In the genomic region with DNA sequence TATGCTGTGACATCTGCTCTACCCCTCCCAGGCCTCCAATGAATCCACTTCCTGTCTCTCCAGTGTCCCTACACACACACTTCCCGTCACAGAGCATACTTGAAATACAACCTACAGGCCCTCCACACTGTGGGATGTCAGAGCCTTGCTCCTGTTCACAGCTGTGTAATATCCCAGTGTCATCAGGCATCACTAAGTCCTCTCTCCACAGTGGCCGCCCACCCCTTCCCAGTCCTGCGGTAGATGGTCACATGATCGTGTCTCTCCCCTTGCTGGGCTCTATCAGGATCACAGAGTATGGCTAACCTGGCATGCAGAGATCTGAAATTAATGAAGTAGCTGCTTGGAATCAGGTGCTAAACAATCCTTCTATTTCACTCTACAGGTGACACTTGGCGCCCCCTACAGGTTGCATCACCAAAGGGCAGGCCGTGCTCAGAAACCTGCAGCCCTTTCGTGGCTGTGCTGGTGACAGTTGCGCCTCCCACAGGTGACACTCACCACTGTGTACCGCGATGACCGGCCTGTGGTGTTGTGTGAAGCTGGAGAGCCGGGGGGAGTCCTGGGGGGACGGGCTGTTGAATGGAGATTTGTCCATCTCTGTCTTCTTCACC, we compare ENCODE assay signal across 9 mouse cellular contexts. TPM values are rescaled to one million over a fixed set of nuclear protein-coding genes. Genes with fewer than 3 reads are reported as not detected.
DNase-seq lines count a peak whose midpoint lies in the region; ATAC-seq and TF ChIP-seq lines count a peak whose summit lies in the region.
"Had no signal": no experiment of that assay in that cellular context is flagged by ENCODE, and none has a peak within 500 bp of the region (broad histone marks: within the 10 kb centered on the region; RNA-seq: fewer than 3 reads in every experiment).

No protein-coding gene starts in this region.

- H3K4me1 ChIP-seq in kidney, embryonic 14.5 days (ENCODE audit: control insufficient read depth, insufficient read depth, low read length) = peaks cover 74% of the 10 kb centered on the region
- peaks cover 59% of the 10 kb centered on the region for H3K4me1 ChIP-seq in bone marrow macrophage, adult 2 months (ENCODE audit: control insufficient read depth, insufficient read depth, low read length)
- peaks cover 88% of the 10 kb centered on the region for H3K4me1 ChIP-seq in heart, embryonic 15.5 days (replicated peaks)
- H3K4me1 ChIP-seq in hindbrain, embryonic 13.5 days (replicated peaks) = peaks cover 86% of the 10 kb centered on the region

- no peak overlapping the region for H3K4me2 ChIP-seq in kidney, embryonic 14.5 days (replicated peaks; ENCODE audit: low read depth, low read length)
- H3K4me2 ChIP-seq in heart, embryonic 15.5 days = no peak overlapping the region
- H3K4me2 ChIP-seq in hindbrain, embryonic 13.5 days = no peak overlapping the region
- H3K4me2 ChIP-seq: embryonic facial prominence, embryonic 15.5 days had no signal

- H3K27ac ChIP-seq in kidney, embryonic 14.5 days (ENCODE audit: low read depth, low read length) = no peak overlapping the region
- H3K27ac ChIP-seq in bone marrow macrophage, adult 2 months (ENCODE audit: insufficient read depth, low read depth, low read length) = peak overlapping the region; percentile 38
- peak overlapping the region; percentile 25; the same call in 1 of the 2 replicates for H3K27ac ChIP-seq in heart, embryonic 15.5 days
- no peak overlapping the region for H3K27ac ChIP-seq in hindbrain, embryonic 13.5 days
- H3K27ac ChIP-seq: embryonic facial prominence, embryonic 15.5 days had no signal

- H3K4me3 ChIP-seq in kidney, embryonic 14.5 days (ENCODE audit: low read length) = no peak overlapping the region
- H3K4me3 ChIP-seq in bone marrow macrophage, adult 2 months (ENCODE audit: insufficient read depth, low read length) = no peak overlapping the region; the same call in 1 of the 2 replicates
- H3K4me3 ChIP-seq in heart, embryonic 15.5 days = no peak overlapping the region
- no peak overlapping the region for H3K4me3 ChIP-seq in hindbrain, embryonic 13.5 days
- H3K4me3 ChIP-seq: embryonic facial prominence, embryonic 15.5 days had no signal

- 0 out of 2 replicates have a peak, but pooled peaks cover under 1% of the 10 kb centered on the region for H3K27me3 ChIP-seq in kidney, embryonic 14.5 days (ENCODE audit: control insufficient read depth, insufficient read depth, low read length)
- no peaks in the 10 kb centered on the region for H3K27me3 ChIP-seq in heart, embryonic 15.5 days
- H3K27me3 ChIP-seq in hindbrain, embryonic 13.5 days = peaks cover 47% of the 10 kb centered on the region
- H3K27me3 ChIP-seq: embryonic facial prominence, embryonic 15.5 days had no signal

- no peak overlapping the region for H3K9ac ChIP-seq in kidney, embryonic 14.5 days (ENCODE audit: low read depth, low read length)
- H3K9ac ChIP-seq in heart, embryonic 15.5 days = no peak overlapping the region
- no peak overlapping the region for H3K9ac ChIP-seq in hindbrain, embryonic 13.5 days
- H3K9ac ChIP-seq: embryonic facial prominence, embryonic 15.5 days had no signal

- peak; percentile 96 for TF ChIP-seq CTCF in bone marrow macrophage, adult 2 months (IDR thresholded peaks at IDR 0.05; ENCODE audit: low read depth, low read length)

- no peak for ATAC-seq in kidney, embryonic 14.5 days (ENCODE audit: low FRiP score, low TSS enrichment)
- no peak for ATAC-seq in heart, embryonic 15.5 days (replicated peaks; ENCODE audit: insufficient number of reproducible peaks, insufficient read depth, low FRiP score, low read depth)
- ATAC-seq in hindbrain, embryonic 13.5 days (ENCODE audit: low FRiP score) = no peak

- DNase-seq in kidney, adult 11 months = peak; percentile 70
- peak; percentile 85 for DNase-seq in CD4-positive, CD25-positive, alpha-beta regulatory T cell, adult 2 months (ENCODE audit: low read depth, low spot score)
- peak; percentile 84 for DNase-seq in lung, postnatal 36 days
- peak; percentile 89 for DNase-seq in thymus, postnatal 4 days

- no peak for TF ChIP-seq POLR2A in bone marrow macrophage, adult 2 months (IDR thresholded peaks at IDR 0.05; ENCODE audit: borderline replicate concordance, low read depth, low read length)

- 53% methylated on average over 13 of the region's 13 CpGs for WGBS in kidney, embryonic 14.5 days
- WGBS in heart, embryonic 15.5 days = 46% methylated on average over 13 of the region's 13 CpGs
- 39% methylated on average over 13 of the region's 13 CpGs for WGBS in hindbrain, embryonic 13.5 days

- H3K9me3 ChIP-seq in kidney, embryonic 14.5 days (ENCODE audit: control insufficient read depth, low read length) = no peaks in the 10 kb centered on the region
- no peaks in the 10 kb centered on the region for H3K9me3 ChIP-seq in heart, embryonic 15.5 days (replicated peaks)
- no peaks in the 10 kb centered on the region for H3K9me3 ChIP-seq in hindbrain, embryonic 13.5 days
- H3K9me3 ChIP-seq: embryonic facial prominence, embryonic 15.5 days had no signal

- H3K36me3 ChIP-seq in kidney, embryonic 14.5 days (ENCODE audit: control insufficient read depth, insufficient read depth, low read length) = peaks cover 33% of the 10 kb centered on the region; the same call in 1 of the 2 replicates
- H3K36me3 ChIP-seq in heart, embryonic 15.5 days = peaks cover 25% of the 10 kb centered on the region
- H3K36me3 ChIP-seq in hindbrain, embryonic 13.5 days = peaks cover 50% of the 10 kb centered on the region

RNA-seq across cellular contexts. Expression of gene Smim24, which starts 12.8 kb away (rescaled TPM):
- 14.9 and 16.4 TPM in 2 replicates for polyA plus RNA-seq in kidney, embryonic 14.5 days (2014; fragmentation: Nextera tagmentation; extraction: Ambion mirVana)
- polyA plus RNA-seq in bone marrow macrophage, adult 2 months (2012; ENCODE audit: insufficient read depth, insufficient read length, missing spikeins) = 41.9 and 45.5 TPM in 2 replicates
- 3.9 and 4.1 TPM in 2 replicates for polyA plus RNA-seq in heart, embryonic 15.5 days (2015; fragmentation: Nextera tagmentation; extraction: Ambion mirVana)
- polyA plus RNA-seq in hindbrain, embryonic 13.5 days (2015; fragmentation: Nextera tagmentation; extraction: Ambion mirVana) = 1.8 TPM in 2 replicates

RNA-seq across cellular contexts. Expression of gene Gm48552, which starts 16.9 kb away (rescaled TPM):
- polyA plus RNA-seq in kidney, embryonic 14.5 days (2014; fragmentation: Nextera tagmentation; extraction: Ambion mirVana) = 0.61 and 1.5 TPM in 2 replicates
- polyA plus RNA-seq in bone marrow macrophage, adult 2 months (2012; ENCODE audit: insufficient read depth, insufficient read length, missing spikeins) = not detected in 2 replicates
- 0.84 and 0.91 TPM in 2 replicates for polyA plus RNA-seq in heart, embryonic 15.5 days (2015; fragmentation: Nextera tagmentation; extraction: Ambion mirVana)
- 2.0 and 2.3 TPM in 2 replicates for polyA plus RNA-seq in hindbrain, embryonic 13.5 days (2015; fragmentation: Nextera tagmentation; extraction: Ambion mirVana)

RNA-seq across cellular contexts. Expression of gene Gm48551, which starts 21.4 kb away (rescaled TPM):
- polyA plus RNA-seq in kidney, embryonic 14.5 days (2014; fragmentation: Nextera tagmentation; extraction: Ambion mirVana) = 3.5 and 3.8 TPM in 2 replicates
- 0.75 and 2.2 TPM in 2 replicates for polyA plus RNA-seq in bone marrow macrophage, adult 2 months (2012; ENCODE audit: insufficient read depth, insufficient read length, missing spikeins)
- 2.2 and 2.3 TPM in 2 replicates for polyA plus RNA-seq in heart, embryonic 15.5 days (2015; fragmentation: Nextera tagmentation; extraction: Ambion mirVana)
- 6.5 and 8.1 TPM in 2 replicates for polyA plus RNA-seq in hindbrain, embryonic 13.5 days (2015; fragmentation: Nextera tagmentation; extraction: Ambion mirVana)

RNA-seq across cellular contexts. Expression of gene Dohh, which starts 21.5 kb away (rescaled TPM):
- 59.2 and 73.9 TPM in 2 replicates for polyA plus RNA-seq in kidney, embryonic 14.5 days (2014; fragmentation: Nextera tagmentation; extraction: Ambion mirVana)
- 23.1 and 29.5 TPM in 2 replicates for polyA plus RNA-seq in bone marrow macrophage, adult 2 months (2012; ENCODE audit: insufficient read depth, insufficient read length, missing spikeins)
- 65.2 and 79.9 TPM in 2 replicates for polyA plus RNA-seq in heart, embryonic 15.5 days (2015; fragmentation: Nextera tagmentation; extraction: Ambion mirVana)
- polyA plus RNA-seq in hindbrain, embryonic 13.5 days (2015; fragmentation: Nextera tagmentation; extraction: Ambion mirVana) = 72.1 and 74.8 TPM in 2 replicates

RNA-seq across cellular contexts. Expression of gene Fzr1, which starts 27.4 kb away (rescaled TPM):
- polyA plus RNA-seq in kidney, embryonic 14.5 days (2014; fragmentation: Nextera tagmentation; extraction: Ambion mirVana) = 101 and 108 TPM in 2 replicates
- polyA plus RNA-seq in bone marrow macrophage, adult 2 months (2012; ENCODE audit: insufficient read depth, insufficient read length, missing spikeins) = 32.6 and 35.0 TPM in 2 replicates
- 66.5 and 84.1 TPM in 2 replicates for polyA plus RNA-seq in heart, embryonic 15.5 days (2015; fragmentation: Nextera tagmentation; extraction: Ambion mirVana)
- polyA plus RNA-seq in hindbrain, embryonic 13.5 days (2015; fragmentation: Nextera tagmentation; extraction: Ambion mirVana) = 121 and 126 TPM in 2 replicates

Comparison
In these comparisons a context has a peak if more than half of its experiments do, and no peak if none do; other contexts are left out.
1. H3K27ac ChIP-seq: peak in bone marrow macrophage, adult 2 months (single experiment) and heart, embryonic 15.5 days (single experiment); none in kidney, embryonic 14.5 days (single experiment) and hindbrain, embryonic 13.5 days (single experiment).
2. Peak in every context shown above with its lines, with median percentiles within 50 percentile points of each other: DNase-seq.